Mouse (Mus musculus): ENCODE results near the gene Hectd4.

Hectd4 gene

DNA sequence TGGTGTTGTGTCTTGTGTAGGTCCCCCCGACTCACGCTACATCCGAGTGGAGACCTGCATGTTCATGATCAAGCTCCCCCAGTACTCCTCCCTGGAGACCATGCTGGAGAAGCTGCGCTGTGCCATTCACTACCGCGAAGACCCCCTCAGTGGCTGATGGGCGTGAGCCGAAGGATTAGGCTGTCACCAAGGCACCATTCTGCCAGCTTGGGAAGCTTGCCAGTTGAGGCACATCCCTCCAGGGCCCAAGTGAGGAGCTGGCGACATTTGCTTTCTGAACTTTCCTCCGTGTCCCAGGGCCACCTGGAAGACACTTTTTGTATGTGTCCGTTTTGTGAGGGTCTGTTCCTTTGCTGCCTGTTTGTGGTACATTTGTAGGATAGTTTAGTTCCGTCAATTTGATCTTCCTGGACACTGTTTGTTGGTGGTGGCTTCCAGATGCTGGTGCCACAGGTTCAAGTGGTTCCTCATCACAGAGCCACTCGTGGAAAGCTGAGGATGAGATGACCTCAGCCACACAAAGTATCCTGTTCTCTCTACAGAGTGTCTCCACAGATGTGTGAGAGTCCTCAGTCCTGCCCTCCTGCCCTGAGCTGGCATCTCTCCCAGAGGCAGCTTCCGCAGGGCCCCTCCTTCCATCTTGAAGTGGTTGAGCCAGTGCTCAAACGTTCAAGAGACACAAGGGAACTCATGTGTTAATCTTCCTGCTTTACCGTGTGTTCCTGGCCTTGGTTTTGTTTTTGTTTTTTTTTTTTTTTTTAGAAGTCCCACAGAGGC, 146.6 kb downstream of the Hectd4 start:
- DNase-seq, result peak; percentile 33 to 40

DNA sequence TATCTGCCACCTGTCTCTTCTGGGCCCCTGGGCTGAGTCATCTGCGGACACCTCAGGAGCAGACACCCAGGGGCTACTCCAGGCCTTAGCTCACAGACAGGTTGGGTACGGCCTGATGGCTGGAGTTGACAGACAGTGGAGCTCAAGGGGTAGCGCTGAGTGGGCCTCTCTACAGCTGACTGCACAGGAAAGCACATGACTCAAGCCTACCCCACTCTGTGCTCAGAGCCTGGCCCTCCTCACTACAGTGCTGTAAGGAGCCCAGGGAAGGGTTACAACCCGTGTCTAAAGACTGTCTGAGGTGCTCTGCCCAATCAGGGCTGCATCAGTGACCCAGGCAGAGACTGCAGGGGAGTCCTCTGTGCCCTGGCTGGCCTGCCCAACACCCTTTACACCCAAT, 147.2 kb downstream of the Hectd4 start:
- DNase-seq, result no peak

DNA sequence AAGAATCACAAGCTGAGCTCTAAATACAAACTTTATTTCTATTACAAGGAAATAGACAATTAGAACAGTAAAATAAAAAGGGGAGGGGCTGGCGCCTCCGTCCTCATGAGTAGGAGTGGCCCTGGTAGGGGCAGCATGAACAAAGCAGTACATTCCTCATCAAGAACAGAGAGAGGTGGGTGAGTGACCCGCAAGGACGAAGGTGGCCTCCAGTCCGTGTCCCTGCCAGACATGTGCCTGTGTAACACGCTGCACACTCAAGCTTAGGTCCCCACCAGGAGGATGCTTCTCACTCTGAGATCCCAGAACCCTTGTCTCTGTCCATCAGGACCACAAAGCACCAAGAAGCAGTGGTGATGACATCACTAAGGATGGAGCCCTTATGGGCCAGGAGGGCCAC, 151.7 kb downstream of the Hectd4 start:
- DNase-seq, result no peak

- DNase-seq, result no peak
These were observed 154.8 kb downstream of the Hectd4 start for GRCm38 (mm10) chr5:121374790-121375189.

- DNase-seq, result peak in 1 of 2 experiments; percentile 34
These were observed 157.0 kb downstream of the Hectd4 start for GRCm38 (mm10) chr5:121376972-121377371.

DNA sequence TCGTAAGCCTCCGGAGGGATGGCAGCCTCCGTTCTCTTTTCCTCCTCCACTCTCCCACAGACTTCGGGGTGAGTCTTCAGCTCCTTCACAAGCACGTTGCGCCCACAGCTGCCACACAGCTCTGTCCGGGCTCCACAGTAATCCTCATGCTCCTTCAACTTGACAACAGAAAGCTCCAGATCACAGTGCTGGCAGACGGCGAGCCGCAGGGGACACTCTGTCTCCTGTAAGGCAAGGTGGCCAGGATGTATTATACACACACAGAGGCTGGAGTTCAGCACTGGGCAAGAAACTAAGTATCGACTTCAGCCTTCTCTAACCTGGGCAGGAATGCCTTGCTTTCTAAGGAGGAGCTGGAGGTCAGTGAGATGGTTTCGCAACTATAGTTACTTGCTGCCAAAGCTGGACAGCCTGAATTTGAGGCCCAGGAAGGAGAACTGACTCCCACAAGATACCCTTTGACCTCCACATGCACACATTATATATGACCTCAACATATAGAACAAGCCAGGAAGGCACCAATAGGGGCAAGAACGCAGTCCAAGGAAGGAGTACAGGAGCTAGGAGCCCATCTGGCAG, 158.7 kb downstream of the Hectd4 start:
- peak in 1 of 2 experiments; percentile 26 for DNase-seq

GRCm38 (mm10) chr5:121380692-121381091, 160.7 kb downstream of the Hectd4 start:
- no peak for DNase-seq

DNA sequence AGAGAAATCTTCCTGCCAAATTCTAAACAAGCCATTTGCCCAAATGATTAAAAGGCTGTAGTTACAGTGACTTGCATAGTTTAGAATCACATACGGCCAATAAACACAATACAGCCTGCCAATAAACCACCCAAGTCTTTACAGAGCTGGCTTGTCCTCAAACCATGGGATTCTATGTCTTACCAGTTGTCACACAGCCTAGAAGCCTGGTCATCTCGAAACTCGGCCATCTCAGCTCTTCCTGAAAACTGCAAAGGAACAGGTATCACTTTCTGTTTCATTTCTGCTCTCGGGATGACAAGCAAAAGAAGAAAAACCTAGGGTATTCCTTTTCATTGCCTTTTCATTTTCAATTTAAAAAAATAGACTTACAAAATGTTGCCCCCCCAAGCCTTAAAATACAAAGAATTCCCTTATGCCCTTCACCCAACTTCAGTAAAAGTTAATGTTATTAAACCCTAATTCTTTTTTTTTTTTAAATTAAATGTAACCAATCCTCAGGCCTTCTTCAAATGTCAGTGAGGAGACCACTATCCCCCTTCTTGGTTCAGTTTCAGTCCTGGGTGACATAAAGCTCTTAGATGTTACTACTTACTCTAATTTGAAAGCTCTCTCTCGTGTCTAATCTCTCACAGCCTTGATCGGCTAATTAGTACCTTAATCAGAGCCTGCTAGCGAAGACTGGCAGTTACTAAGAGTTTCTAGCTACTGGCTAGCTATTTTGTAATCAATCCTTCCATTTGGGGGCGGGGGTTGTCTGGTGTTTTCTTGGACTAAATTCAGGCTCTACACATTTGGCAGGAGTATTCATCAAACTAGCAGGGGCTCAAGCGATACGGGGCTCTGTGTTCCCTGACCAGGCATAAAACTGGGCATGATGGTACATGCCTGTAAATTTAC, 164.1 kb downstream of the Hectd4 start:
- peak in 1 of 2 experiments; percentile 24 for DNase-seq

- DNase-seq, result peak; percentile 57 to 64
These were observed 164.9 kb downstream of the Hectd4 start for GRCm38 (mm10) chr5:121384757-121385460.

DNA sequence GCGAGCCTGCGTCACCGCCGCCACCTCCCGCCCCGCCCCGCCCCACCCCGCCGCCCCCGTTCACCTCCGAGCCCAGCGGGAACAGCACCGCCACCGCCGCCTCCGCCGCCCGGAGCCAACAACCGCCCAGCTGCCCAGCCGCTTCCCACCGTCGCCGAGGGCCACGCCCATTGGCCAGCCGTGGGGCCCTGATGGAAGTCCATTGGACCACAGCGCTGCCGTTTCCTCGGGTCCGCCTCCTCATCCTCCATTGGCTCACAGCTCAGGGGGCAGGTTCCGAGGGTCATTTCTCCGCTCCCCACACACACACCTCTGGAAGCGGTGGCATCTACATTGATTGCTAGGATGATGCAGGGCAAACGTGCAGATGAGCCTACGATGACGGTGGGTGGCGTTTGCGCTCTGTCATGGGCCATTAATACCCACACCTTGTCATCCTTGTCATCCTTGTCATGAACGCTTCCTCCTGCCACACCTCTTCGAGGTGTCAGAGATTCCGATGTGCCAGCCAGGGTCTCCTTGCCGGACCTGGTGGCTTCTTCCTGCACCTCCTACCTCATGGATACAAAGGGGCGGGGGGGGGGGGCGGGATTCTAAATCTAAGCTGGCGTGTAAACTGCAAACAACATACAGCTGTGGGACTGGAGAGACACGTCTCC, 165.6 kb downstream of the Hectd4 start, which contains the start of gene Trafd1:
TSS of gene Trafd1 (minus strand) at position 172 of the 659 bp plus-strand sequence.
- DNase-seq, result peak; percentile 98

- peak in 1 of 2 experiments; percentile 56 for DNase-seq
These were observed 166.3 kb downstream of the Hectd4 start for GRCm38 (mm10) chr5:121386120-121386909.

- peak; percentile 39 to 42 for DNase-seq
These were observed 167.1 kb downstream of the Hectd4 start for GRCm38 (mm10) chr5:121387126-121387525.

- DNase-seq, result no peak
These were observed 169.1 kb downstream of the Hectd4 start for GRCm38 (mm10) chr5:121389106-121389505.

GRCm38 (mm10) chr5:121389691-121390090, 169.7 kb downstream of the Hectd4 start:
- no peak for DNase-seq

DNA sequence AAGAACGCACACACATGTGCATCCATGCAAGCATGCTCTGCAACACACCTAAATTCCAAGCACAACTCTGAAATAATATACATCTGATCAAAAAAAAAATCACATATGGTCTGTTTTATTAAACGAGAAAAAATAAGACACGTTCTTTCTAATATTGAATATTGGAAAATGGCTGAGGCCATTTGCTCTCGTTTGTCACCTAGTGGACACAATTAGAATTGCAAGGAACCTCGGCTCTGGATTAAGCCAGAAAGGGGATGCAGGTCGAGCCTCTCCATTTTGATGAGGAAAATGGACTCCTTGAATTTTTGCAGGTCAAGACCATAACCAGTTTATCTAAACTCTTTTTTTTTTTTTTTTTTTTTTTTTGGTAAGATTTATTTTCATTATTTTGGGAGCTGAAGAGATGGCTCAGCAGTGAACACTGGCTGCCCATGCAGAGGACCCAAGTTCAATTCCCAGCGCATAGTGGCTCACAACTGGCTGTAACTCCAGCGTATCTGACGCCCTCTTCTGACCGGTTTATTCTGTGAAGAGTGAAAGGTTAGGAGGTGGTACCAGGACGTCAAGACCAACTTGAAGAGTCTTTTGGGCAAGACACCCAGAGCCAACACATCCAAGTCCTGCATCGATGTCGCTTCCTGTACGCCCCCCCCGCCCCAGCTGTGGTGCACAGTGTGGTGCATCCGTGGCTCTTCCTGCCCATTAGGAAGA, 172.8 kb downstream of the Hectd4 start:
- peak in 1 of 2 experiments; percentile 41 for DNase-seq

DNA sequence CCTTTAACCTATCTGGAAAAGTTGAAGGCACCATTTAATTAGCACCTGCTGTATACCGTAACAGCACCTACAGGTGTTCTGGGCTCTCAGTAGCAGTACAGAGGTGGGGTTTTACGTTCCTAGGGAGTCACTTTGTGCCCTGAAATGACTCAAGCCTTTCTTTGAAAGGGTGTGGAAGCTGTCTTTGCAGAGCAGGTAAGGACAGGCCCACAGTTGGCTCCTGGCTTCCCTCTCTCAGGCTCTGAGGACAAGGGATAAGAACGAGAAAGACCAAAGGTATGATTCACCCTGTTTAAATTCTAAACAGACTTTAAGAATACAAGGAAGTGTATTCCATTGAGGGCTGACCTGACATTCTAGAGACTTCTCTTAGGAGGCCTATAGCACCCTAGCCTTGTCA, 173.4 kb downstream of the Hectd4 start:
- DNase-seq, result no peak

- no peak for DNase-seq
These were observed 175.6 kb downstream of the Hectd4 start for GRCm38 (mm10) chr5:121395621-121396020.

- peak; percentile 95 to 96 for DNase-seq
These were observed 177.4 kb downstream of the Hectd4 start, which contains the start of gene Naa25 for GRCm38 (mm10) chr5:121397187-121398145. TSS of gene Naa25 (plus strand) at chr5:121397936.
